Mouse (Mus musculus): ENCODE measurements at regions not wholly inside any gene's neighbourhood (a gene's known extent, or its start where the extent isn't known, plus 50 kb on each side); places are given as distances from the start of the nearest gene placed in this dataset.

DNA sequence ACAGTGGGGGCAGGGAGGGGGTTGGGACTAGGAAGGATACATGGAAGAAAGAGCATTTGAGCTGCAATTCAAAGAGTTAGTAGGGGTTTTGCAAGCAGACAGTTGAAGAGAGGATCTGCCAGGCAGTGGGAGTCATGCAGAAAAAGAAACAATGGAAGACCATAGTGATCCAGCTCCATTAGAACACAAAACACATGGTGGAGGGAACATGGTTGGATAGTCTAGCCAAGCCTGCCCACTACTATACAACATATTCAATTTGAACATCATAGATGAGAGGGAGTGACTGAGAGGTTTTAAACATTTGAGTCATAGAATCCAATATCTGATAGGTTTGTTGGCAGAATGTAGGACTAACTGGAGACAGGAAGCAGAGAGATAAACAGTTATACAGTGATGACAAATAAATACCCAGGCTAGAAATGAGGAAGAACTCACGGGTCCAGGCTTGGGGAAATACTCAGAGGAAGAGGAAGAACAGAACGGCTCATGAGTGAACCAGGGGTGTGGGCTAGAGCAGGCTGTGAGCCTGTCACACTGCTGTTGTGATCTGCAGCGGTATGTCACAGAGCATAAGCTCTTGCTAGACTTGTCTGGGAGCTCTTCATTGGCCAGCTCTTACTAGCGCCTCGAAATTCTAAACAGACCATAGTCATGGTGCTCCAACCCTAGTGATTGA, 646.5 kb downstream of the Bcl11a start:
- Histone ChIP-seq H3K9me3 (no peaks in the 10 kb centered on the region), H3K9ac (replicated peaks) (no peak overlapping the region), H3K4me1 (peaks cover 8% of the 10 kb centered on the region; the same call in 1 of the 2 replicates), H3K27ac (replicated peaks) (no peak overlapping the region), H3K4me3 (no peak overlapping the region), H3K4me2 (replicated peaks) (no peak overlapping the region), H3K27me3 (no peaks in the 10 kb centered on the region), H3K36me3 (no peaks in the 10 kb centered on the region)
- ATAC-seq (ENCODE audit: low FRiP score, low read depth) = no peak
- 87% methylated on average over 5 of the region's 5 CpGs for whole genome bisulfite sequencing

DNA sequence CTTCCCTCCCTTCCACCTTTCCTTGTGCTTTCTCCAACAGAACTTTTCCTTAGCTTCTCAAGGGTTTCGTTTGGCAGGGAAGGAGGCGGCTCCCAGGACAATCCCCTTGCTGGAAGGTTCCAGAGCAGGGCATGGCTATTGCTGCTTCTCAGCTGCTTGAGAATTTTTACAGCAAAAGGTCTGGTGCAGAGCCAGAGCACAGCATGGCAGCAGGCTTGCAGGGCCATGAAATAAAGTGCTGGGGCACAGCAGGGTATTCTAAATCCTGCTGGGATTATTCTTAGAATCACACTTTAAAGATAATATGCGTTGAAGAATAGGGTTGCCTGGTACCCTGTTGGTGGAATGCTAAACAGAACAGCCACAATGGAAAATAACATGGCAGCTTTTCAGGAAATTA, 648.5 kb downstream of the Bcl11a start:
- no peaks in the 10 kb centered on the region for H3K36me3 ChIP-seq
- no peak overlapping the region for H3K27ac ChIP-seq (replicated peaks)
- H3K9ac ChIP-seq (replicated peaks) = no peak overlapping the region
- H3K4me1 ChIP-seq = peaks cover 8% of the 10 kb centered on the region; the same call in 1 of the 2 replicates
- H3K27me3 ChIP-seq = no peaks in the 10 kb centered on the region
- no peak for ATAC-seq (ENCODE audit: low FRiP score, low read depth)
- H3K4me3 ChIP-seq = no peak overlapping the region
- no peaks in the 10 kb centered on the region for H3K9me3 ChIP-seq
- 28% methylated on average over 3 of the region's 3 CpGs for WGBS
- H3K4me2 ChIP-seq (replicated peaks) = no peak overlapping the region

DNA sequence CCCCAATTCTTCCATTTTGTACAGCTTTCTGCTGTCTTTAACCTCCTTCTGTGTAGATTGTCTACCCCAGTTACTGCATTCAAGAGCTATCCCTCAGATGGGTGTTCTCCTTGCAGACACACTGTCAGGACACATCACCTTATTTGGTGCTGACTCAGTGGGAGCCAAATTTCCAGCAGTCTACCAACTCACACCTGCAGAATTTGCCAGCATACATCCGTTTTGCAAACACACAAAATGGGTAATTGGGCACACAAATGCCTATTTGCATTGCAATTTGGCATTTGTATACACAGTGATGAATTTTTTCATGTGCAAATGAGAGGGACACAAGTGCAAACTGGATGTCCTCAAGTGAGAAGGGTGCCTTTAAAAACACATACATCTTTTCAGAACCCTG, 649.5 kb downstream of the Bcl11a start:
- H3K27me3 ChIP-seq = no peaks in the 10 kb centered on the region
- peaks cover 8% of the 10 kb centered on the region; the same call in 1 of the 2 replicates for H3K4me1 ChIP-seq
- H3K9me3 ChIP-seq = no peaks in the 10 kb centered on the region
- no peak for ATAC-seq (ENCODE audit: low FRiP score, low read depth)
- no peaks in the 10 kb centered on the region for H3K36me3 ChIP-seq
- H3K27ac ChIP-seq (replicated peaks) = no peak overlapping the region
- no peak overlapping the region for H3K4me2 ChIP-seq (replicated peaks)
- no peak overlapping the region for H3K4me3 ChIP-seq
- no peak overlapping the region for H3K9ac ChIP-seq (replicated peaks)
- WGBS = 42% methylated on average over 1 of the region's 1 CpGs

DNA sequence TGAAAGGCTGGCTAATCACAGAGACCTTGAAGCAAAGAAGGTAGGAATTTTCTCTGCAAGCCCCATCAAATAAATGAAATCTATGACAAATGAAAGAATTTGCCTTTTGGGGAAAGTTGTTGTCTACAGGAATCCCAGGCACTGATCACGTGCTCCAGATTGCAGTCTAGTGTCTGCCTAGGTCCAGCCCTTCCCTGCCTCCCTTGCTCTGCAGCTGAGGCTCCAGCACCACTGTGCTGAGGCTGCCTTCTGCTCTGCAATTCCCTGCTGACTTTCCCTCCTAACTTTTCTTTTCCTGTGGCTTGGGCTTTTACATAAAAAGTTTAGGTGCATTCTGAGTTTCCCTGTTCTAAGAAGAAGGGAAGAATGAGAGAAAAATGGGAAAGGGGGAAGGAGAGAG, 653.6 kb downstream of the Bcl11a start:
- peaks cover 5% of the 10 kb centered on the region; the same call in 1 of the 2 replicates for H3K4me1 ChIP-seq
- WGBS = 4% methylated on average over 1 of the region's 1 CpGs
- no peaks in the 10 kb centered on the region for H3K36me3 ChIP-seq
- no peak overlapping the region for H3K4me3 ChIP-seq
- no peak overlapping the region for H3K4me2 ChIP-seq (replicated peaks)
- H3K9me3 ChIP-seq = no peaks in the 10 kb centered on the region
- no peak for ATAC-seq (ENCODE audit: low FRiP score, low read depth)
- H3K9ac ChIP-seq (replicated peaks) = no peak overlapping the region
- H3K27me3 ChIP-seq = no peaks in the 10 kb centered on the region
- H3K27ac ChIP-seq (replicated peaks) = no peak overlapping the region

DNA sequence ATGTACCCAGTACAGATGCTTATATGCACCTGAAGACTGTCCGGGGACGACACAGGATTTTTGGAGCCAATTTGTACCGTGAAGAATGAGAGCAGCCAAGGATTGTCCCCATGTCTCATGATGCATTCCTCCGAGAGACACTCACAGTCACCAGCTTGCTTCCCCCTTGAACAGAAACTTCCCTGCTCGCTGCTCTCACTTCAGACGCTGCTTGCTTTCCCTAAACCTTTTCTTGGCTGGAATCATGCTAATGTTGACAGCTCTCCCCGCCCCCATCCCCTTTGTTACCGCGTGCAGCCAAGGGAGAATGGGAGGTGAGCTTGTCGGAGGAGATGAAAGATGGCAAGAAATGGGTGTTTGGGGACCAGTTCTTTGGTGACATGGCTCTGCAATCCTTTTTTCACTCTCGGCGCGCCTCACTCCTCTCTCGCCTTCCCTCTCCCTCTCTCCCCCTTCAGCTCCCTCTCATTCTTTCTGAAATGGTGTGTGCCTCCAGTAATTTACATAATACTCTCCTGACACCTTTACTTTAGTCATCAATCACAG, 661.9 kb downstream of the Bcl11a start:
- Histone ChIP-seq H3K27ac (replicated peaks) (peak overlapping the region; percentile 52), H3K4me2 (replicated peaks) (peak overlapping the region; percentile 56)
- WGBS = 4% methylated on average over 14 of the region's 14 CpGs

DNA sequence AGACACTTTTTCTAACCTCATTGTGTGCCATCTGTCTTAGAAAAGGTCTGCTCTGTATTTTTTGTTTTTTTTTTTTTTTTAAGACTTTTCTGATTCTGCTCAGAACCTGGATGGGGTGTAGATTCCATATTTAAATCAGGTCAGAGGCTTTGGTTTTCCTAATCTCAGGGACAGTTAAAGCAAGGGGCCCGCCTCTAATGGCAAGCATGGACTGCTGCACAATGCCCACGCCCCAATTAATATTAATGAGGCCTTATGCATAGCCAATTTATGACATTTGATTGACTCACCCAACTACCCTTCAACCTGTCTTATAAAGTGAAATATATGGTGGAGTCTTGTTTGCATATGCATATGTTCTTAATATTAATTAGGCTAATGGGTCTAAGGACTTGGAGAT, 662.6 kb downstream of the Bcl11a start:
- no peak overlapping the region for H3K4me3 ChIP-seq
- no peaks in the 10 kb centered on the region; the same call in 1 of the 2 replicates for H3K27me3 ChIP-seq
- no peak overlapping the region for H3K9ac ChIP-seq (replicated peaks)
- H3K4me1 ChIP-seq = peaks cover 17% of the 10 kb centered on the region
- ATAC-seq (ENCODE audit: low FRiP score, low read depth) = peak; percentile 61
- 35% methylated on average over 2 of the region's 2 CpGs for WGBS
- no peaks in the 10 kb centered on the region for H3K36me3 ChIP-seq
- H3K4me2 ChIP-seq (replicated peaks) = no peak overlapping the region
- H3K27ac ChIP-seq (replicated peaks) = no peak overlapping the region
- no peaks in the 10 kb centered on the region for H3K9me3 ChIP-seq

More for the DNA sequence above, 661.9 kb downstream of the Bcl11a start:
- Histone ChIP-seq H3K36me3 (no peaks in the 10 kb centered on the region), H3K4me1 (peaks cover 17% of the 10 kb centered on the region), H3K9ac (replicated peaks) (peak overlapping the region; percentile 40), H3K4me3 (peak overlapping the region; percentile 23), H3K27me3 (no peaks in the 10 kb centered on the region; the same call in 1 of the 2 replicates), H3K9me3 (no peaks in the 10 kb centered on the region)
- peak; percentile 57 for ATAC-seq (ENCODE audit: low FRiP score, low read depth)

DNA sequence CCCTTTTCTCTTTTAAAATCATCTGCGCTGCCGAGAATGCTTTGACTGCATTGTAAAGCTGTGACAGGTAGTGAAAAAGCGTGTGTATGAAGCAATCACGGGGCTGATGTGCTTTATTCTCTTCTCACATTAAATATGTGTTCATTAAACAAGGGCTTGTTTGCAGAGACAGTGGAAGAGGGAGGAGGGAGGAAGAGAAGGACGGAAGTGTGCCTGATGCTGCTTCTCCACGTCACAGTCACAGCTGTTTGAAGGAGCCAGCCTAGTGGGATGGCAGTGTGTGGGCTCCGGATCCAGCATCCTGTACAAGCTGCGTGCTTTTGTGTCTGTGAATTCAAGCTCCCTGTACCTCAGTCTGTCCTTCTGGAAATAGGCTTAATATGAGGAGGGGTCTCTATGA, 664.7 kb downstream of the Bcl11a start:
- Histone ChIP-seq H3K9me3 (no peaks in the 10 kb centered on the region), H3K9ac (replicated peaks) (no peak overlapping the region), H3K27ac (replicated peaks) (no peak overlapping the region), H3K36me3 (no peaks in the 10 kb centered on the region), H3K4me2 (replicated peaks) (peak overlapping the region; percentile 12; the same call in 1 of the 2 replicates), H3K4me1 (peaks cover 17% of the 10 kb centered on the region), H3K27me3 (no peaks in the 10 kb centered on the region; the same call in 1 of the 2 replicates), H3K4me3 (no peak overlapping the region)
- ATAC-seq (ENCODE audit: low FRiP score, low read depth) = peak; percentile 28; the same call in 1 of the 2 replicates
- WGBS = 45% methylated on average over 8 of the region's 8 CpGs

DNA sequence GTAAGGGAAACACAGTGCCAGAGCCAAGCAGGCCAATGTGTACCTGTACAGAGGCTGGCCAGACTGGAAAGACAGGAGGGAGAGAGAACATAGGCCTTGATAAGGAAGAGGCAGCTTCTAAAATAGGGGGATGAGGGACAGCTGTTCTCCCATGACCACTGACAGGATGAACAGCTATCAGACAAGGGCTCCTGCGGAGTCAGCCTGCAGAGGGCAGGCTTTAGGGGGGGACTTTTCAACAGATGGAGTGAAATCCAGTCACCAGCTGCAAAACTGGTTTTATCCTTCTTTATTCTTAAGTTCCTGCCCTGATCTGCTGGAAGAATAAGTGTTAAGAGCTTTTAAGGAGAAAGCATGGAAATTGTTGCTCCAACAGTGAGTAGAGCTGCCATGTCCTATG, 665.6 kb downstream of the Bcl11a start:
- no peak overlapping the region for H3K4me3 ChIP-seq

DNA sequence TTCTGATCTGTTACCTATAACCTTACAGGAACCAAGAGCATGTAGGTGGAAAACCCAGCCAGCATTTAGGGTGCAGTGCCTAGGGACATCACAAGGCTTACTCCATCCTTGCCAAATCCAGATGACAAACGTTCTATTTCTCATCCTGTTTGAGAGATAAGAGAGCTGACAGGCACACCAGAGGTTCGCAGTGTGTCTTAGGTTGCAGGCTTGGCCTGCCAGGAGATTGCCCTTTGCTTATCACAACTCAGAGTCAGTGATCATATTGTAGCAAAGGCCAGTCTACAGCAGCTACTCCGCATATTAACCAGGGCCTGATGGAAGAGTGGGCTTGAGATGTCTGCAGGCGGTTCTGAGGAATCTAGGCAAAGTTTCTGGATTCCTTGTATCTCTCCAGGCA, 668.0 kb downstream of the Bcl11a start:
- Histone ChIP-seq H3K4me2 (replicated peaks) (no peak overlapping the region), H3K36me3 (no peaks in the 10 kb centered on the region), H3K4me3 (no peak overlapping the region), H3K9ac (replicated peaks) (no peak overlapping the region), H3K9me3 (no peaks in the 10 kb centered on the region), H3K27me3 (no peaks in the 10 kb centered on the region), H3K27ac (replicated peaks) (no peak overlapping the region), H3K4me1 (peaks cover 6% of the 10 kb centered on the region)
- ATAC-seq (ENCODE audit: low FRiP score, low read depth) = no peak
- 75% methylated on average over 4 of the region's 4 CpGs for WGBS

More for the DNA sequence above, 665.6 kb downstream of the Bcl11a start:
- no peak overlapping the region for H3K27ac ChIP-seq (replicated peaks)
- no peak for ATAC-seq (ENCODE audit: low FRiP score, low read depth)
- no peaks in the 10 kb centered on the region for H3K36me3 ChIP-seq
- H3K4me1 ChIP-seq = peaks cover 17% of the 10 kb centered on the region
- no peak overlapping the region for H3K4me2 ChIP-seq (replicated peaks)
- H3K27me3 ChIP-seq = no peaks in the 10 kb centered on the region; the same call in 1 of the 2 replicates
- no peak overlapping the region for H3K9ac ChIP-seq (replicated peaks)
- 40% methylated on average over 1 of the region's 1 CpGs for WGBS
- H3K9me3 ChIP-seq = no peaks in the 10 kb centered on the region

DNA sequence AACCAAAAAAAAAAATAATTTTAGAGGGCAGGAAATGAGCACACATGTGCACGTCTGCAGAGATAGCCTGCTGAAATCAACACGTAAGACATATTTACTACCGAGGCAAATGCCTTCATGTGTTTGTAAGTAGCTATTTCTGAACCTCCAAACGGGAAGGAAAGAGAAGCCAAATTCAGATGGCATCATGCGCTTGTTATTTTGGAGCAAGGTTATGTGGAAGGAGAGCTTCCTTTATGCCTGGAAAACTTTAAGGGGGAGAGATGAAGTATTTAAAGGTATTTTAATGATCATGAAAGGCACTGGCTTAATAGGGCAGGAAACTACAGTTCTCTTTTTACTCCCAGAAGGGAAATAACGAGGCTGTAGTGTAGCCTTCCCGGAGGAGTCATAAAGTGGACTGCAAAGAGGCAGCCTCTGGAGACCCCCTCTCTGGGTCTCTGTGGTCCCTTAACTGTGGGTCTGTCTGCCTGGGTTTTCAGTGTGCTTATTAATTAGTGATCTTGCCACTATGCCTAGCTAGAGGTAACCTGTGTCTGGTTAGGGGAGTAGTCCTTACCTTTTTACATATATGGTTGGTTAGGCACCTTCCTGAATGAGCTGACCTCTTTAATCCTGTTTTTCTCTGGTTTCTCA, 672.4 kb downstream of the Bcl11a start:
- Histone ChIP-seq H3K4me3 (no peak overlapping the region), H3K27ac (replicated peaks) (no peak overlapping the region), H3K4me1 (no peaks in the 10 kb centered on the region), H3K9ac (replicated peaks) (no peak overlapping the region), H3K9me3 (no peaks in the 10 kb centered on the region), H3K27me3 (no peaks in the 10 kb centered on the region), H3K36me3 (no peaks in the 10 kb centered on the region), H3K4me2 (replicated peaks) (no peak overlapping the region)
- WGBS = 84% methylated on average over 7 of the region's 7 CpGs
- ATAC-seq (ENCODE audit: low FRiP score, low read depth) = no peak

DNA sequence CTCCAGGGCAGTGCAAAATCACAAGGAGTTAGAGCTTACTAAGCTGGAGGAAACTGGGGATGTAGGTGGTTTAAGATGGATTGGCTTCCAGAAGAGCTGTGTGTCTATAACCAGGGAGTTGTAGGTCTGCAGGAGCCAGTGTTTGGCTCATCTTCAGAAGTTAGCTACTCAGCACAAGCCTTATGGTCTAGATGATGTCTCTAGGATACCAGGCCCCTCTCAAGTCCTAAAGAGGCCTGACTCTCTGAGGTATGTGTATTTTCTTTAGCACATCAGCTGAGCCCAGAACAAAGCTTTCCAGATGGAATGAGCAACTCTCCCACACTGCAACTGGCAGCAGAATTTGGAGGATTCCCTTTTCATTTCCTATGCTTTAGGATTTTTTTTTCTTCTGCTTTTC, 680.3 kb downstream of the Bcl11a start:
- Histone ChIP-seq H3K27me3 (no peaks in the 10 kb centered on the region), H3K4me1 (no peaks in the 10 kb centered on the region), H3K4me3 (no peak overlapping the region), H3K27ac (replicated peaks) (no peak overlapping the region), H3K9ac (replicated peaks) (no peak overlapping the region), H3K4me2 (replicated peaks) (no peak overlapping the region), H3K9me3 (no peaks in the 10 kb centered on the region), H3K36me3 (no peaks in the 10 kb centered on the region)
- no peak for ATAC-seq (ENCODE audit: low FRiP score, low read depth)

DNA sequence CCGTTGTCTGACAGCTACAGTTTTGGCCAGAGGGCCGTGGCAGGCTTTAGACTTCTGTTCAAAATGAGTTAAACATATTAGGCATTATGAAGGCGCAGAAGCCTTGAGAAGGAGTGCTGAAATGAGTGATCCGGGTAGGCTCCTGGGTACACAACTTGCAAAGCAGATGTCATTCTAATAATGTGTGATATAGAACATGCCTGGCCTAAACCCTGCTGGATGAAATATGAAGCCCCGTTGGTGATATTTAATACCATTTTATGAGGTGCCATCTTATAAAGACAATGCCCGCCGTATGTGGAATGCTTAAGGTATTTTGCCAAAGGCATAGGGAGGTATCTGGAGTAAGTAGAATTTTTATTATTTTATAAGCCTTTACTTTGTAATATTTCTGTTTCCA, 705.6 kb downstream of the Bcl11a start:
- no peak overlapping the region for H3K4me3 ChIP-seq
- WGBS = 84% methylated on average over 7 of the region's 7 CpGs
- H3K27me3 ChIP-seq = no peaks in the 10 kb centered on the region
- no peak overlapping the region for H3K27ac ChIP-seq (replicated peaks)
- H3K4me2 ChIP-seq (replicated peaks) = no peak overlapping the region
- 0 out of 2 replicates have a peak, but pooled peaks cover 9% of the 10 kb centered on the region for H3K9me3 ChIP-seq
- no peak for ATAC-seq (ENCODE audit: low FRiP score, low read depth)
- H3K9ac ChIP-seq (replicated peaks) = no peak overlapping the region
- H3K36me3 ChIP-seq = no peaks in the 10 kb centered on the region
- no peaks in the 10 kb centered on the region for H3K4me1 ChIP-seq

Data from midbrain, embryonic 12.5 days (tissue).